Mouse (Mus musculus) intestine, postnatal 0 days (tissue): Measurements from ENCODE around the gene Angptl1. TPM values are rescaled to one million over a fixed set of nuclear protein-coding genes. Genes with fewer than 3 reads are reported as not detected.

ENCODE experiments used
- ATAC-seq: fragments of 200-750 bp; cut with Nextera tagmentation; 2 replicates; pipeline ENCODE4 v1.8.0; 2017; ENCODE audit warnings: mild to moderate bottlenecking, moderate TSS enrichment, moderate library complexity
- H3K27ac ChIP-seq: fragments of 300-500 bp; sonication (generic); 2 replicates; pipeline ENCODE4 v1.5.1; 2014; ENCODE audit warnings: mild to moderate bottlenecking, low read depth, low read length, moderate library complexity
- H3K27me3 ChIP-seq: fragments of 300-500 bp; sonication (generic); replicated peaks from 2 replicates; pipeline ENCODE4 v1.6.1; 2014; ENCODE audit warnings: low read length, mixed read lengths; ENCODE audit not compliant: control insufficient read depth, insufficient read depth
- H3K36me3 ChIP-seq: fragments of 300-500 bp; sonication (generic); 2 replicates; pipeline ENCODE4 v1.6.1; 2014; ENCODE audit warnings: mild to moderate bottlenecking, moderate library complexity; ENCODE audit not compliant: control insufficient read depth, insufficient read depth
- H3K4me1 ChIP-seq: fragments of 300-500 bp; sonication (generic); replicated peaks from 2 replicates; pipeline ENCODE4 v1.6.1; 2014; ENCODE audit warnings: antibody characterized with exemption, low read length, mixed read lengths; ENCODE audit not compliant: control insufficient read depth, insufficient read depth
- H3K4me2 ChIP-seq: fragments of 300-500 bp; sonication (generic); replicated peaks from 2 replicates; pipeline ENCODE4 v1.6.1; 2014; ENCODE audit warnings: low read depth, mild to moderate bottlenecking, moderate library complexity
- H3K4me3 ChIP-seq: fragments of 300-500 bp; sonication (generic); 2 replicates; pipeline ENCODE4 v1.5.1; 2014; ENCODE audit warnings: low read depth, low read length
- H3K9ac ChIP-seq: fragments of 300-500 bp; sonication (generic); 2 replicates; pipeline ENCODE4 v1.6.1; 2014; ENCODE audit warnings: mild to moderate bottlenecking, low read depth, low read length
- H3K9me3 ChIP-seq: fragments of 300-500 bp; sonication (generic); 2 replicates; pipeline ENCODE4 v1.6.1; 2016; ENCODE audit warnings: mixed run types; ENCODE audit not compliant: control insufficient read depth
- CTCF ChIP-seq: sonication (generic); IDR thresholded peaks from 2 replicates; pipeline ENCODE4 v1.5.1; 2016; ENCODE audit warnings: low read depth, mild to moderate bottlenecking, control low read depth, antibody characterized with exemption, moderate library complexity
- WGBS: fragments of 180-500 bp; shearing (Covaris S2); extraction: QIAGEN DNeasy Blood & Tissue Kit; methylation state at CpG from one replicate; pipeline ENCODE4 v1.1.7; 2014; 5-methylcytosine and 5-hydroxymethylcytosine counted together
- polyA plus RNA-seq: library from polyadenylated mRNA; unstranded; fragments of >200 nt; fragmentation: Nextera tagmentation; extraction: Ambion mirVana; gene quantifications from 2 replicates; pipeline ENCODE4 v1.2.1, GENCODE M21; 2015

Gene Angptl1
- polyA plus RNA-seq, 1 experiment from 2014 or later = 18.8 TPM

- Histone ChIP-seq H3K9me3 (no peaks in the 10 kb centered on the region), H3K36me3 (no peaks in the 10 kb centered on the region), H3K27ac (no peak overlapping the region), H3K27me3 (no peaks in the 10 kb centered on the region), H3K4me1 (no peaks in the 10 kb centered on the region), H3K9ac (no peak overlapping the region), H3K4me2 (no peak overlapping the region), H3K4me3 (no peak overlapping the region)
- no peak for ATAC-seq
- TF ChIP-seq CTCF = no peak
- 56% methylated on average over 9 of the region's 9 CpGs for WGBS
These were observed 14.0 kb downstream of the Angptl1 start for GRCm38 (mm10) chr1:156852409-156852808.

DNA sequence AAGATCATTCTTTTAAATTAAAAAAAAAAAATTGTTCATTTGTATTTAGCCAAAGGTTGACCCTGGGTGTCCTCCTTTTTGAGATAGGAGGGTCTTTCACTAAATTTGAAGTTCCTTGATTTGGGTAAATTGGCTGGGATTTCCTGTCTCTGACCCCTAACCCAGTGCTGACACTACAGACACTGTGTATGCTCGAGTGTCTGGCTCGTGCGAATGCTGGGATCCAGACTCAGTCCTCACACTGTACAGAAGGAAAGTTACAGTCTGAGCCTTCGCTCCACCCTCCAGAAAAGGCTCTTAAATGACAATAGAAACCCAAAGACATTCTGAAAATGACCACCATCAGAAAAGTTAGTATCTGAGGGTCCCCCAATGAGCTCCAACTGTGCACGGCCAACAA, 14.5 kb downstream of the Angptl1 start:
- Histone ChIP-seq H3K4me1 (no peaks in the 10 kb centered on the region), H3K4me2 (no peak overlapping the region), H3K9me3 (no peaks in the 10 kb centered on the region), H3K27me3 (no peaks in the 10 kb centered on the region), H3K9ac (no peak overlapping the region), H3K36me3 (no peaks in the 10 kb centered on the region), H3K4me3 (no peak overlapping the region), H3K27ac (no peak overlapping the region)
- WGBS = 73% methylated on average over 5 of the region's 5 CpGs
- no peak for TF ChIP-seq CTCF
- ATAC-seq = no peak

GRCm38 (mm10) chr1:156854558-156854957, 16.2 kb downstream of the Angptl1 start:
- no peaks in the 10 kb centered on the region for H3K27me3 ChIP-seq
- no peak overlapping the region for H3K4me2 ChIP-seq
- WGBS = 58% methylated on average over 4 of the region's 4 CpGs
- no peaks in the 10 kb centered on the region for H3K36me3 ChIP-seq
- no peak for TF ChIP-seq CTCF
- H3K9me3 ChIP-seq = no peaks in the 10 kb centered on the region
- no peak overlapping the region for H3K4me3 ChIP-seq
- no peak overlapping the region for H3K9ac ChIP-seq
- no peak overlapping the region for H3K27ac ChIP-seq
- ATAC-seq = no peak
- H3K4me1 ChIP-seq = no peaks in the 10 kb centered on the region

DNA sequence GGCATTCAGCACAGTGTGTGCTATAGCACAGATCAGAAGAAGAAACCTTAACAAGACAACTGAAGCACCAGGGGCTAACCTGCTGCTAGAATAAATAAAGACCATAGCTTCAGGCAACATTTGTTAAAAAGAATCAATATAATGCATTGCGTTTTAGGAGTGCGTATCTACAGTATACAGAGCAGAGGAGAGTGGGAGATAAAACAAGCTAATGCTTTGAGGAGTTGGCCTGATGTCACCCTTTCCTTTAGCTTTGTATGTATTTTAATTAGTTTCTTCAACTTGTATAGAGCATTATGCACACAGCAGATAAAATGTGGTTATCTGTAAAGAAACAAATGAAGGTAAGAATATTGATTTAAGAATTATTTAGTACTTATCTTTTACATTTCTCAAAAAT, 18.3 kb downstream of the Angptl1 start:
- TF ChIP-seq CTCF = no peak
- Histone ChIP-seq H3K4me3 (no peak overlapping the region), H3K9me3 (no peaks in the 10 kb centered on the region), H3K36me3 (0 out of 2 replicates have a peak, but pooled peaks cover 3% of the 10 kb centered on the region), H3K4me1 (no peaks in the 10 kb centered on the region), H3K4me2 (no peak overlapping the region), H3K27ac (no peak overlapping the region), H3K9ac (no peak overlapping the region), H3K27me3 (no peaks in the 10 kb centered on the region)
- WGBS = 81% methylated on average over 2 of the region's 2 CpGs
- ATAC-seq = no peak

DNA sequence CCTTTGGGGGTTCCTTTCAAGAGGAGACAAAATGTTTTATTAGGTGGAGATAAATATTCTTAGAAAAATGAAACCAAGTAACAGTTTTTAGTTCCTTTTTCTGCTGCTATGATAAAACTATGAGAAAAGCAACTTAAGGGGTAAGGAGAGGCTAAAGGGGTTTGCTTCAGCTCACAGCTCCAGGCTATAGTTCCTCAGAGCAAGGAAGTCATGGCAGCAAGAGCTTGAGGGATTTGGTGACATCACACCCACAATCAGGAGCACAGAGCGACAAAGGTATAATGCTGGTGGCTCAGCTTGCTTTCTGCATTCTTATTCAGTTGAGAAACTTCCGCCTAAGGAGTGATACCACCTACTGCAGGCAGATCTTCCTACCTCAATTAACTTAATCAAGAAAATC, 20.8 kb downstream of the Angptl1 start:
- 100% methylated on average over 2 of the region's 2 CpGs for WGBS
- Histone ChIP-seq H3K9ac (no peak overlapping the region), H3K27ac (no peak overlapping the region), H3K4me3 (no peak overlapping the region), H3K4me1 (0 out of 2 replicates have a peak, but pooled peaks cover 6% of the 10 kb centered on the region), H3K27me3 (no peaks in the 10 kb centered on the region), H3K36me3 (0 out of 2 replicates have a peak, but pooled peaks cover 3% of the 10 kb centered on the region), H3K4me2 (no peak overlapping the region), H3K9me3 (no peaks in the 10 kb centered on the region)
- ATAC-seq = no peak
- no peak for TF ChIP-seq CTCF

DNA sequence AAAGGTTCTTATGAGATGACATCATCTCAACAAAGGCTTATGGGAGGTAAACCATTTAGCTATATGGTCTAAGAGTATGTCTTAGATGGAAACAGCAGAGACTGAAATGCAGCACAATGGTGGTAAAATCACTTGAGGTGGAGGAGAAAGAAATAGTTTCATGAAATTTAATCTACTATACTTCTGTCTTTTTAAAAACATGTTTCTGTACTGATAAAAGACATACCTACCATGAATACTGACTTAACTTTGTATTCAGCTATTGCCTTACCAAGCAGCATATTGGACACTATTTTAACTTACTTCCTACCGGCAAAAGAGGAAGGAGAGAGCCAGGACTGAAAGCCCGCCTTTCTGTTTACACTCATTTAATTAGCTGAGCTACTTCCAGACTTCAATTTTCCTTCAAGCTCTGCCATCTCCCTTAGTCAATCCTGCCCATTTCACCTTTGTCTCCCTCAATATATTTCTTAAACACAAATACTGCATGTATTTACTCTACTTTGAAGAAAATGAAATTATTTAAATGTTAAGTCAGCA, 21.4 kb downstream of the Angptl1 start:
- no peaks in the 10 kb centered on the region for H3K9me3 ChIP-seq
- no peak overlapping the region for H3K4me3 ChIP-seq
- H3K9ac ChIP-seq = no peak overlapping the region
- H3K27ac ChIP-seq = no peak overlapping the region
- 0 out of 2 replicates have a peak, but pooled peaks cover 6% of the 10 kb centered on the region for H3K4me1 ChIP-seq
- no peak for ATAC-seq
- H3K27me3 ChIP-seq = no peaks in the 10 kb centered on the region
- no peak for TF ChIP-seq CTCF
- H3K36me3 ChIP-seq = 0 out of 2 replicates have a peak, but pooled peaks cover 3% of the 10 kb centered on the region
- 49% methylated on average over 2 of the region's 2 CpGs for WGBS
- no peak overlapping the region for H3K4me2 ChIP-seq
